Mouse (Mus musculus) intestine, embryonic 15.5 days (tissue): ENCODE results near the gene Nck2. TPM values are rescaled to one million over a fixed set of nuclear protein-coding genes. Genes with fewer than 3 reads are reported as not detected.

ENCODE experiments used
- ATAC-seq: fragments of 200-750 bp; cut with Nextera tagmentation; 2 replicates; pipeline ENCODE4 v1.8.0; 2017; ENCODE audit warnings: moderate TSS enrichment, moderate library complexity
- H3K27ac ChIP-seq: fragments of 300-500 bp; sonication (generic); 2 replicates; pipeline ENCODE4 v1.5.1; 2015; ENCODE audit warnings: mild to moderate bottlenecking, inconsistent platforms
- H3K27me3 ChIP-seq: fragments of 300-500 bp; sonication (generic); replicated peaks from 2 replicates; pipeline ENCODE4 v1.6.1; 2015; ENCODE audit warnings: inconsistent platforms
- H3K36me3 ChIP-seq: fragments of 300-500 bp; sonication (generic); 2 replicates; pipeline ENCODE4 v1.6.1; 2015; ENCODE audit warnings: inconsistent platforms
- H3K4me1 ChIP-seq: fragments of 300-500 bp; sonication (generic); replicated peaks from 2 replicates; pipeline ENCODE4 v1.6.1; 2015; ENCODE audit warnings: inconsistent platforms
- H3K4me2 ChIP-seq: fragments of 300-500 bp; sonication (generic); replicated peaks from 2 replicates; pipeline ENCODE4 v1.6.1; 2015; ENCODE audit warnings: mild to moderate bottlenecking, inconsistent platforms
- H3K4me3 ChIP-seq: fragments of 300-500 bp; sonication (generic); replicated peaks from 2 replicates; pipeline ENCODE4 v1.5.1; 2015; ENCODE audit warnings: inconsistent platforms
- H3K9ac ChIP-seq: fragments of 300-500 bp; sonication (generic); 2 replicates; pipeline ENCODE4 v1.6.1; 2015; ENCODE audit warnings: inconsistent platforms
- H3K9me3 ChIP-seq: fragments of 300-500 bp; sonication (generic); 2 replicates; pipeline ENCODE4 v1.6.1; 2016; ENCODE audit warnings: inconsistent platforms
- WGBS: fragments of 180-500 bp; shearing (Covaris S2); methylation state at CpG from one replicate; pipeline ENCODE4 v1.1.7; 2015; 5-methylcytosine and 5-hydroxymethylcytosine counted together
- polyA plus RNA-seq: library from polyadenylated mRNA; unstranded; fragments of >200 nt; fragmentation: Nextera tagmentation; extraction: Ambion mirVana; gene quantifications from 2 replicates; pipeline ENCODE4 v1.2.1, GENCODE M21; 2015

The Nck2 gene
- polyA plus RNA-seq, 1 experiment from 2014 or later = 31.6 TPM

DNA sequence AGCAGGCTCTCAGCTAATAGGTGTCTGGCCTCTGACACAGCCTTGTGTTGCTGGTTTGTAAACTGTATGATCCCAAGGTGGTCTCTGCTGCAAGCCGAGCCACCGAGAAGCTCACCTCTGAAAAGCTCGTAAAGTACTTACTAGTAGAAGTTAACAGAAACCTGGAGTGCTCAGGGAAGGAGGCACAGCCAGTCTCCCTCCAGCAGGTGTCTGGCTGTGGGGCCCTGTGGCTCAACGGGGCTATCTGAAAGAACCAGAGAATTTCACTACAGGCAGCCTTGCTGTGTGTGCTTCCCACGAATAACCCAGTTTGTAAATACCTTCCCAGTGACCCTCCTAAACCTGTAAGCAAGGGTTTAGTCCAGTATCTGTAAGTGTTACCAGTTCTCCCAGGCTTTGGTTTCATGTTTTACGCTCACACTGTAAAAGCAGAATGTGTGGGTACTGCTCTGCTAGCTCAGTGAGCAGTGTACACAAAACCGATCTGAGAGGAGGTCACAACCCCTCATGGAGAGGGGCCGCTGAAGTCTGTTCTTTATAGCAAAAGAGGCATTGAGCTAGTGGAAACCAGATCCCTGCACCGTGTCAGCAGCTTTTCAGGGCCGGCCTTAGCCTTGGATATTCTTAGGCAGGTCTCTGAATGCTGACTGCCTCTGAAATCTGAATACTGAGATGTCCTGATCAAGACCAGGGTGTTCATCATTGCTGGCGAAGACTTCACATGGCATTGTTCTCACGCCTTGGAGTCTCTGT lies 111.0 kb downstream of the Nck2 start:
- Histone ChIP-seq H3K27me3 (no peaks in the 10 kb centered on the region), H3K4me1 (no peaks in the 10 kb centered on the region), H3K36me3 (peaks cover 5% of the 10 kb centered on the region; the same call in 1 of the 2 replicates), H3K4me2 (no peak overlapping the region), H3K27ac (no peak overlapping the region), H3K9me3 (no peaks in the 10 kb centered on the region), H3K9ac (no peak overlapping the region), H3K4me3 (no peak overlapping the region)
- no peak for ATAC-seq
- 58% methylated on average over 12 of the region's 12 CpGs for WGBS

DNA sequence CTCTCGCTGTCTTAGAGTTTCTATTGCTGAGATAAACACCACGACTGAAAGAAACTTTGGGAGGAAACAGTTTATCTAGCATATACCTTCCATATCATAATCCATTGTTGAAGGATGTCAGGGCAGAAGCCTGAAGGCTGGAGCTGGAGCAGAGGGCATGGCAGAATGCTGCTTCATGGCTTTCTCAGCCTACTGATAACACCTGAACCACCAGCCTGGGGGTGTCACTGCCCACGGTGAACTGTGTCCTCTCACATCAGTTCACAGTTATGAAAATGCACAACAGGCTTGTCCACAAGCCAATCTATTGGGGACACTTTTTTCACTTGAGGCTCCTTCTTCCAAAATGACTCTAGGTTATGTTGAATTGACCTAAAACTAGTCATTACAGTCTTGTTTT lies 114.0 kb downstream of the Nck2 start:
- Histone ChIP-seq H3K27me3 (no peaks in the 10 kb centered on the region), H3K36me3 (peaks cover 5% of the 10 kb centered on the region; the same call in 1 of the 2 replicates), H3K4me2 (no peak overlapping the region), H3K9me3 (no peaks in the 10 kb centered on the region), H3K4me3 (no peak overlapping the region), H3K27ac (no peak overlapping the region), H3K9ac (no peak overlapping the region), H3K4me1 (no peaks in the 10 kb centered on the region)
- ATAC-seq = no peak
- WGBS = 89% methylated on average over 3 of the region's 3 CpGs

DNA sequence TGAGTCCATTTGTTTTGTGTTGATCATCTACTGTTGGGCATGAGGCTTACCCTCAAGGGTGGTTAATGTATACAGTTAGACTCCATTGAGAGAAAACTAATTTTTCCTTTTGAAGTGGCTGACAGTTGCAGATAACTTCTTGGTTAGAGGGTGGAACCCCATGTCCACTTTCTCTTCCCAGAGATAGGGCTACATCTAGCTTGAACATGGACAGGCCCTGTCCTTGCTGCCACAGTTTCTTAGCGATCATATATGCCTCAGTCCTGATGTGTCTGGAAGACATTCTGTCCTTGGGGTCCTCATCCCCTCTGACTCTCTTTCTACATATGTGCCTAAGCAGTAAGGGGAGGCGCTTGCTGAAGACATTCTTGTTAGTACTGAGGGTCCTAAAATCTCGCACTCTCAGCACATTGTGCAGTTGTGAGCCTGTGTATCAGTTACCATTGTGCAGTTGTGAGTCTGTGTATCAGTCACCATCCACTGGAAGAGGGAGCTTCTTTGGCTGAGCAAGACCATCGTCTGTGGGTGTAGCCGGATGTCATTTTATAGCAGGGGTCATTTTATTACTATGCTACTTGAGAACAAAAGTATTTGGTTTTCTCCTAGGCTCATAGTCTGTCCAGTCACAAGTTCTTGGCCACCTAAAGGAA lies 114.8 kb downstream of the Nck2 start:
- Histone ChIP-seq H3K9me3 (no peaks in the 10 kb centered on the region), H3K27ac (no peak overlapping the region), H3K36me3 (0 out of 2 replicates have a peak, but pooled peaks cover 2% of the 10 kb centered on the region), H3K4me2 (no peak overlapping the region), H3K4me1 (no peaks in the 10 kb centered on the region), H3K27me3 (no peaks in the 10 kb centered on the region), H3K4me3 (no peak overlapping the region), H3K9ac (no peak overlapping the region)
- WGBS = 90% methylated on average over 5 of the region's 5 CpGs
- no peak for ATAC-seq

DNA sequence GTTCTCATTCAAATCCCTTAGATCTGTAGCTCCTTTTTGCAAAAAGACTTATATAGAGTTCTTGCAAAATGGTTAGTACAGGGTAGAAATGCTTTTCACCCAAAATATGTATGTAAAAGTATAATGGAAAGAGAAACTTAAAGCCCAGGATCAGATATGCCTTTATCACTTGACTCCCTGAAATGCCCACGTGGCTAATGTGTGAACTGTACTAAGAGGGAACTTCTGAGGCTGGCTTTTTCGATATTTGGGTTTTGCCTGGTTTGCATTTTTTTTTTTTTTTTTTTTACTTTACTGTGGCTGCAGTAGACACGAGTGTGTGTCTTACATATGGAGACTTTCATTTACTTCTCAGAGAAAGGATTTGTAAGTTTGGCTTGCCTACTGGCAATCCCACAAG lies 116.7 kb downstream of the Nck2 start:
- ATAC-seq = no peak
- Histone ChIP-seq H3K27ac (no peak overlapping the region), H3K9me3 (no peaks in the 10 kb centered on the region), H3K9ac (no peak overlapping the region), H3K4me3 (no peak overlapping the region), H3K36me3 (0 out of 2 replicates have a peak, but pooled peaks cover 2% of the 10 kb centered on the region), H3K4me1 (no peaks in the 10 kb centered on the region), H3K27me3 (no peaks in the 10 kb centered on the region), H3K4me2 (no peak overlapping the region)
- WGBS = 79% methylated on average over 3 of the region's 3 CpGs

DNA sequence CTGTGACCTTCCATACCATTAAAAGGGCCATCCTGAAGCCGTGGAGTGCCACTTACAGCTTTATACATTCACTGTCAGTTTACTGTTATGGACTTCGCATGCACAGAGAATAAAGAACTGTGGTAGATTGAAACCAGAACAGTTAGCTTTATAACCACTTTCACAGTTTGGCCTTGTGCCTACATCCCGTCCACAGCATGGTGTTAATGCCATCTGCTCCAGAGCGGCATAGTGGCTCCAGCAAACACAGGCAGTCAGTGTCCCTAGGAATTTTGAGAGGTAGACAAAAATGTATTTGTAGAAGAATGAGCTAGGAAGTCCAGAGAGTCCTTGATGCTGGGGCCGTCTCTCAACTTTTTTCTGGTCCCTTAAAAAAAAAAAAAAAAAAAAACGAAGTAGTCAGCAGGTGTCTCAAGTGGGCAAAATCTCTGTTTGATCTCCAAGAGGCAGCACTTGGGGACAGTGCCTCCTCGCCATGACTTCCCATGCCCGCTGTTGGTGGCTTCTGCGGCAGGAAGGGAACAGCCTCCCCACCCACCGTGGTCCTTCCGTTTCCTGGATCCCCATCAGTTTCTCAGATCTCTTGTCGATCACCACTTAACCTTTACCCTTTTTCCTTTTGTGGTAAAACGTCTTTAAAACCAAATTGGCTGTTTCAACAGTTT lies 117.8 kb downstream of the Nck2 start:
- no peaks in the 10 kb centered on the region for H3K9me3 ChIP-seq
- H3K4me1 ChIP-seq = no peaks in the 10 kb centered on the region
- no peak overlapping the region for H3K9ac ChIP-seq
- H3K4me3 ChIP-seq = no peak overlapping the region
- ATAC-seq = no peak
- H3K4me2 ChIP-seq = no peak overlapping the region
- H3K27me3 ChIP-seq = no peaks in the 10 kb centered on the region
- H3K27ac ChIP-seq = no peak overlapping the region
- WGBS = 86% methylated on average over 13 of the region's 13 CpGs
- H3K36me3 ChIP-seq = 0 out of 2 replicates have a peak, but pooled peaks cover 2% of the 10 kb centered on the region

DNA sequence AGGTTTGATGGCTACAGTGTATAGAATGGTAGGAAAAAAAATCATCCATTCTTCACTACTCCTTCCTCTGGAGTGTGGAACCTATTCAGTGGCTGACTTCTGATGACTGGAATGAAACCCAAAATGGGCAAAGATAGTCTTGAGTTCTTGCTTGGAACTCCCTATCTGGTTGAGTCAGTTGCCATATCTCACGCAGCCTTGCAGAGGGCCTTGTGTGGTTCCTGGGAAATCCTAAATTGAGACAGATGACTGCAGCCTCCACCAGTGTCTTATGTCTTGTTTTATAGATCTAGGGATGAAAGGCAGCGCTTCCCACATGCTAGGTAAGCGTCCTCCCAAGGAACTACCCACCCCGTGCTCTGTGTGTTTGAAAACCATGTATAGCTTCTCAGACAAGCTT lies 120.9 kb downstream of the Nck2 start:
- no peaks in the 10 kb centered on the region for H3K4me1 ChIP-seq
- 89% methylated on average over 4 of the region's 4 CpGs for WGBS

DNA sequence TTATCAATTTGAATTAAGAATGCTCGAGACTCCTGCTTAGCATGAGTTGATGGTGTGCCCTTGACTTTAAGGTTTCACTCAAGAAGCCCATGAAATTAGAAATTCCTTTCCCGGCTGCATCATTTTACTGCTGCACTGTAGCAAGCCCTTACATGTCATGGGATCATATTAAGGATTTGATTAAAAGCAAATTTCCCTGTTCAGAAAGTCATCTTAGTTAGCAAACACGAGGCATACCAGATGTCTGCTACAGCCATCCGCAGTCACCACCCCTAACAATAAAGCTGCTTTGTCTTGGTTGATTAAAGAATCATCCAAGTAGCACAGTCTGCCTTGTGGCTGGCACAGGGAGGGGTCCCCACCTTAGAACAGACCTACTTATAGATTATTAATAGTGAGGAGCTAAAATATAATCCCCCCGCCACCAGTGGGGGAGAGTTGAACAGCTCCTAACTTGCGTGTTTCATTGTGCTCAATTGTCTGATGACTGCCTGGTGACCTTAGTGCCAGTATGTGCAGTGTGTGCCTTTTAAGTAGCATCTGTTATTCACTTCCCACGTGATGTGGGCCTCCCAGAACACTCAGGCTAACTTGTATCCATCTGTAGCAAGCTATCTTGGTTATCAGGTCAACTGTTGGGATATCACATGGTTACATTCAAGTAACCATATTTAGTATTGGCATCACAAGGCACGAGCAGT lies 122.4 kb downstream of the Nck2 start:
- Histone ChIP-seq H3K27ac (no peak overlapping the region), H3K4me3 (no peak overlapping the region), H3K9ac (no peak overlapping the region), H3K9me3 (no peaks in the 10 kb centered on the region), H3K27me3 (no peaks in the 10 kb centered on the region), H3K4me2 (no peak overlapping the region), H3K4me1 (no peaks in the 10 kb centered on the region), H3K36me3 (0 out of 2 replicates have a peak, but pooled peaks cover 6% of the 10 kb centered on the region)
- ATAC-seq = no peak
- WGBS = 82% methylated on average over 8 of the region's 8 CpGs

More for the DNA sequence above, 120.9 kb downstream of the Nck2 start:
- Histone ChIP-seq H3K4me3 (no peak overlapping the region), H3K27ac (no peak overlapping the region), H3K9ac (no peak overlapping the region), H3K27me3 (no peaks in the 10 kb centered on the region), H3K9me3 (no peaks in the 10 kb centered on the region), H3K4me2 (no peak overlapping the region), H3K36me3 (0 out of 2 replicates have a peak, but pooled peaks cover 6% of the 10 kb centered on the region)
- no peak for ATAC-seq

DNA sequence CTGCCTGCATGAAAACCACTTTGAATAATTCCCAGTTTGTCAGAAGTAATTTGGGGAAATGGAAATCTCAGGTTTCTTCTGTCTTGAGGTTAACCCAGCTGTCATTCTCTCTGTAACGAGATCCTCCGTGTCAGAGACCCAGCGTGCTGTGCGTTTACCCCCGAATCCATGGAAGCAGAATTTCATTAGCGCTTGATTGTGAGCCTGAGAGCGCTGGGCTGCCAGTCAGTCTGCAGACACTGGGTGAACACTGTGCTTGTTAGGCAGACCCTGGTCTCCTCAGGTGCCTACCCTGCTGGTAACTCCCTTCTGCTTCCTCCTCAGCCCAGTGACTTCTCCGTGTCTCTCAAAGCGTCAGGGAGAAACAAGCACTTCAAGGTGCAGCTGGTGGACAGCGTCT lies 124.4 kb downstream of the Nck2 start:
- no peaks in the 10 kb centered on the region for H3K9me3 ChIP-seq
- no peak overlapping the region for H3K4me2 ChIP-seq
- H3K9ac ChIP-seq = no peak overlapping the region
- H3K4me3 ChIP-seq = no peak overlapping the region
- ATAC-seq = no peak
- no peaks in the 10 kb centered on the region for H3K27me3 ChIP-seq
- H3K27ac ChIP-seq = no peak overlapping the region
- 92% methylated on average over 10 of the region's 10 CpGs for WGBS
- no peaks in the 10 kb centered on the region for H3K4me1 ChIP-seq
- 0 out of 2 replicates have a peak, but pooled peaks cover 6% of the 10 kb centered on the region for H3K36me3 ChIP-seq

DNA sequence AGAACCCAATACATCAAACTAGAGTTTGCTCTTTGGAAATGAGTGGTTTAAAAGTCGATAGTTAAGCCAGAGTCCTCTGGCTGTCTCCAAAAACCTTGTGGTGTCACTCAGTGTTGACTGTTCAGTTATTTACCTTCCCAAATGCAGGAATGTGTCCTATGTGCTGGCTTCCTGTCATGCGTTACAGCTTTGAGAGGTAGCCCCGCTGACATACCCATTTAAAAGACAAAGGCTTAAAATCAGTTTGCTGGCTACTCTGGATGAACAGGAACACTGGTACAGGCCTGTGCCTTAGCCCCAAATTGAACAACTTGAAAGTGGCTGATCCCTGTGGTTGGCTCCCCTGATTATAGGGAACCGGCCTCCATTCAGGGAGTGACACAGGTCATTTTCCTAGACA lies 126.7 kb downstream of the Nck2 start:
- Histone ChIP-seq H3K4me2 (no peak overlapping the region), H3K27me3 (no peaks in the 10 kb centered on the region), H3K4me1 (no peaks in the 10 kb centered on the region), H3K9me3 (no peaks in the 10 kb centered on the region), H3K27ac (no peak overlapping the region), H3K4me3 (no peak overlapping the region), H3K9ac (no peak overlapping the region), H3K36me3 (0 out of 2 replicates have a peak, but pooled peaks cover 6% of the 10 kb centered on the region)
- WGBS = 96% methylated on average over 4 of the region's 4 CpGs
- ATAC-seq = no peak

DNA sequence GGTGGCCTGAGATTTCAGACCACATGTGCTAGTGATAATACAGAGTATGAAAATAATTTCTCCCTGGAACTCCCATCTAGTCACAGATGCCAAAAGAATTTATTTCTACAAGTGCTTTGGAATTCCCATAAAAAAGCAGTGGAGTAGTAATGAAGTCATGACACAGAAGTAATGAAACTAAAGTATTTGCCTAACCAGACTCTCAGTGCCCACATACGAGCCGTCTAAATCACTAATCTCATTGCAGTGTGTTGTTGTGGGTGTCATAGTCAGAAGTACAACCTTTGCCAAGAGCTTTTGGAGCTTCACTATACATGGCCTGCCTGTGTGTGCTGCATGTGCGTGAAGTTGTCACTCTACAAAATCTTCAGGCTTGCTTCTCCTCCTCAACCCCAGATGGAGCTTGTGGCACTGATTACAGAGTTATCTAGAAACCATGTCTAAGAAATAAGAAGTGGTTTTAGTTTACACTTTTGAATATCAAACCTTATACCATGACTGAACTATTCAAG lies 130.5 kb downstream of the Nck2 start:
- Histone ChIP-seq H3K9me3 (no peaks in the 10 kb centered on the region), H3K4me3 (no peak overlapping the region), H3K27me3 (no peaks in the 10 kb centered on the region), H3K4me1 (no peaks in the 10 kb centered on the region), H3K36me3 (no peaks in the 10 kb centered on the region), H3K27ac (no peak overlapping the region), H3K4me2 (no peak overlapping the region), H3K9ac (no peak overlapping the region)
- ATAC-seq = no peak
- WGBS = 87% methylated on average over 3 of the region's 3 CpGs

DNA sequence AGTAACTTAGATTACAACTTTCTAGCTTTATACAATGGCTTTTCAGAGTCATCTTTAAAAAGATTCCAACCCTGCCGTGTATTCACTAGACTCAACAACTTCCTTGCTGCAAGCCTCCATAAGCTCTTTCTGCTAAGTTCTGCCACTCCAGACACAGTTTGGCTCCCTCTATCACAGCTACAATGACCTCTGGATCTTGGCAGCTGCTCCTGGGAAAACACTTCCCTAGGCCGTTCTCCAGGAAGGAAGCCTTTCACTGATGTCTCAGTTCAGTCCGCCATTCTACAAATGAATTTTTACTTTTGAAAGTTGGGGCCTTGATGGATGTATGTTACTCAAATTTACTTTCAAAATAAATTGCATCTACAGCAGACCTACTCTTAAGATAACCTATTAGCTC lies 133.0 kb downstream of the Nck2 start:
- no peak overlapping the region for H3K4me3 ChIP-seq
- H3K4me1 ChIP-seq = no peaks in the 10 kb centered on the region
- H3K36me3 ChIP-seq = no peaks in the 10 kb centered on the region
- H3K9me3 ChIP-seq = no peaks in the 10 kb centered on the region
- WGBS = 79% methylated on average over 3 of the region's 3 CpGs
- no peak overlapping the region for H3K9ac ChIP-seq
- no peak for ATAC-seq
- no peaks in the 10 kb centered on the region for H3K27me3 ChIP-seq
- no peak overlapping the region for H3K4me2 ChIP-seq
- no peak overlapping the region for H3K27ac ChIP-seq

DNA sequence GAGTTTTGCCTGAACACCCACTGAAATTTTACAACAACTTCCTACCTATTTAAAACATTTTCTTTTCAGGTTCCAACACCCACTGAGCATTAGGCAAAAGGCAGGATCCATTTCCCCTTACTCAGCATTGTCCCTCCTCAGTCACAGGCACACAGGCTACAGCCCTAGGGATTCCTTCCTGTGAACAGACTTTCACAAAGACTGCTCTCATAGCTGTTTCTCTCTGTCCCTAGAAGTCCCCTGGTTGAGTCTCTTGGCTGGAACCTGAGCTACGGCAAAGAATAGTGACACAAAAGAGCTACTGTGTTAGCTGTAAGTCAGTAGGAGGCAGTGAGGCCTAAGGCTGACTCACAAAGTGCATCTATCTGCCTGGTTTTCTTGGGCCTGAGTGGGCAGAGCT lies 139.2 kb downstream of the Nck2 start:
- no peak overlapping the region for H3K4me3 ChIP-seq
- WGBS = 80% methylated on average over 1 of the region's 1 CpGs
- no peak overlapping the region for H3K27ac ChIP-seq
- H3K4me1 ChIP-seq = no peaks in the 10 kb centered on the region
- H3K9ac ChIP-seq = no peak overlapping the region
- no peak overlapping the region for H3K4me2 ChIP-seq
- H3K36me3 ChIP-seq = no peaks in the 10 kb centered on the region
- no peak for ATAC-seq
- H3K9me3 ChIP-seq = no peaks in the 10 kb centered on the region
- H3K27me3 ChIP-seq = no peaks in the 10 kb centered on the region
